Comparison of ENCODE assay signal across 11 mouse cellular contexts in genomic region chr4:74613032-74613431, GRCm38 (mm10).
A peak's percentile ranks its signal among the peaks of the same experiment; 100 is the strongest.
DNase-seq lines count a peak whose midpoint lies in the region; ATAC-seq and TF ChIP-seq lines count a peak whose summit lies in the region.
"Had no signal": no experiment of that assay in that cellular context is flagged by ENCODE, and none has a peak within 500 bp of the region (broad histone marks: within the 10 kb centered on the region; RNA-seq: fewer than 3 reads in every experiment).

No protein-coding gene starts in this region.

- H3K9me3 ChIP-seq in midbrain, embryonic 11.5 days (ENCODE audit: control insufficient read depth, low read length): no peaks in the 10 kb centered on the region
- no peaks in the 10 kb centered on the region for H3K9me3 ChIP-seq in midbrain, postnatal 0 days (ENCODE audit: low read length)
- H3K9me3 ChIP-seq: embryonic facial prominence, embryonic 13.5 days; G1E; limb, embryonic 12.5 days had no signal

- no peak for TF ChIP-seq CTCF in midbrain, postnatal 0 days (IDR thresholded peaks at IDR 0.05)
- no peak for TF ChIP-seq CTCF in kidney, adult 2 months (conservative IDR thresholded peaks at IDR 0.05; ENCODE audit: insufficient read depth, insufficient read length, low read depth, low read length)

- DNase-seq in midbrain, embryonic 11.5 days (ENCODE audit: low spot score, missing footprints): no peak
- DNase-seq in midbrain, postnatal 0 days (ENCODE audit: low spot score): no peak
- DNase-seq in heart, adult 8-10 months (ENCODE audit: low spot score): peak; percentile 14
- peak; percentile 70 for DNase-seq in kidney, adult 2 months
- peak; percentile 22 for DNase-seq in yolk sac, embryonic 10.5 days (ENCODE audit: low spot score)
- no peak for DNase-seq in left cerebral cortex, postnatal 14 days (ENCODE audit: low spot score in 2 of 2)
- DNase-seq in layer of hippocampus, adult 8-10 months (ENCODE audit: low spot score in 2 of 2): no peak
- no peak for DNase-seq in lung, postnatal 14 days

- intact Hi-C loops in left cerebral cortex, postnatal 14 days (cut with DNase I): no loop called here

- no peaks in the 10 kb centered on the region for H3K36me3 ChIP-seq in midbrain, embryonic 11.5 days (ENCODE audit: control insufficient read depth, insufficient read depth, low read length)
- no peaks in the 10 kb centered on the region for H3K36me3 ChIP-seq in midbrain, postnatal 0 days (ENCODE audit: insufficient read depth, low read length)
- H3K36me3 ChIP-seq in kidney, adult 2 months (ENCODE audit: control insufficient read depth, insufficient read depth, low read length): no peaks in the 10 kb centered on the region
- H3K36me3 ChIP-seq: embryonic facial prominence, embryonic 13.5 days; G1E; limb, embryonic 12.5 days had no signal

- no peaks in the 10 kb centered on the region for H3K27me3 ChIP-seq in midbrain, embryonic 11.5 days (ENCODE audit: control insufficient read depth, insufficient read depth, low read length)
- H3K27me3 ChIP-seq in midbrain, postnatal 0 days (ENCODE audit: insufficient read depth, low read length): no peaks in the 10 kb centered on the region
- no peaks in the 10 kb centered on the region for H3K27me3 ChIP-seq in kidney, adult 2 months (replicated peaks; ENCODE audit: control insufficient read depth, insufficient read depth, low read length)
- H3K27me3 ChIP-seq: embryonic facial prominence, embryonic 13.5 days; limb, embryonic 12.5 days had no signal

- H3K4me1 ChIP-seq in midbrain, embryonic 11.5 days (ENCODE audit: control insufficient read depth, insufficient read depth, low read length): no peaks in the 10 kb centered on the region
- H3K4me1 ChIP-seq in midbrain, postnatal 0 days (ENCODE audit: insufficient read depth, low read length): no peaks in the 10 kb centered on the region
- no peaks in the 10 kb centered on the region for H3K4me1 ChIP-seq in kidney, adult 2 months (ENCODE audit: control insufficient read depth, insufficient read depth, low read length)
- H3K4me1 ChIP-seq: embryonic facial prominence, embryonic 13.5 days; limb, embryonic 12.5 days had no signal

- no peak overlapping the region for H3K4me3 ChIP-seq in midbrain, embryonic 11.5 days (ENCODE audit: low read depth, low read length)
- no peak overlapping the region for H3K4me3 ChIP-seq in midbrain, postnatal 0 days (ENCODE audit: low read depth, low read length)
- no peak overlapping the region for H3K4me3 ChIP-seq in kidney, adult 2 months (ENCODE audit: insufficient read depth, low read depth, low read length)
- H3K4me3 ChIP-seq: embryonic facial prominence, embryonic 13.5 days; limb, embryonic 12.5 days had no signal

- no peak overlapping the region for H3K9ac ChIP-seq in midbrain, embryonic 11.5 days (ENCODE audit: low read length)
- H3K9ac ChIP-seq in midbrain, postnatal 0 days (replicated peaks; ENCODE audit: low read length, poor library complexity, severe bottlenecking): no peak overlapping the region
- H3K9ac ChIP-seq: embryonic facial prominence, embryonic 13.5 days; limb, embryonic 12.5 days had no signal

- no peak overlapping the region for H3K27ac ChIP-seq in midbrain, embryonic 11.5 days (ENCODE audit: low read depth, low read length)
- H3K27ac ChIP-seq in midbrain, postnatal 0 days (ENCODE audit: low read depth, low read length): no peak overlapping the region
- H3K27ac ChIP-seq in kidney, adult 2 months (ENCODE audit: insufficient read depth, low read depth, low read length): no peak overlapping the region
- H3K27ac ChIP-seq: embryonic facial prominence, embryonic 13.5 days; limb, embryonic 12.5 days had no signal

- TF ChIP-seq POLR2A in kidney, adult 2 months (IDR thresholded peaks at IDR 0.05; ENCODE audit: low read depth, low read length): no peak

- no peak overlapping the region for H3K4me2 ChIP-seq in midbrain, embryonic 11.5 days
- H3K4me2 ChIP-seq in midbrain, postnatal 0 days (ENCODE audit: low read depth, low read length, poor library complexity, severe bottlenecking): no peak overlapping the region
- H3K4me2 ChIP-seq: embryonic facial prominence, embryonic 13.5 days; limb, embryonic 12.5 days had no signal

- 69% methylated on average over 3 of the region's 3 CpGs for WGBS in midbrain, embryonic 11.5 days
- WGBS in midbrain, postnatal 0 days: 70% methylated on average over 3 of the region's 3 CpGs
- 14% methylated on average over 3 of the region's 3 CpGs for WGBS in kidney, adult 2 months

- ATAC-seq in midbrain, embryonic 11.5 days (ENCODE audit: low FRiP score): 0 out of 2 replicates have a peak, but pooled peaks have one; percentile 35
- no peak for ATAC-seq in midbrain, postnatal 0 days (ENCODE audit: low FRiP score)

Comparison
In these comparisons a context has a peak if more than half of its experiments do, and no peak if none do; other contexts are left out.
1. DNase-seq: peak in heart, adult 8-10 months (single experiment), kidney, adult 2 months (single experiment) and yolk sac, embryonic 10.5 days (single experiment); none in midbrain, embryonic 11.5 days (single experiment), midbrain, postnatal 0 days (single experiment), left cerebral cortex, postnatal 14 days (0 of 2), layer of hippocampus, adult 8-10 months (0 of 2) and lung, postnatal 14 days (single experiment).